Mouse (Mus musculus) erythroblast, embryonic 14.5 days (primary cell): ENCODE measurements around the gene Olfr1475. TPM values are rescaled to one million over a fixed set of nuclear protein-coding genes. Genes with fewer than 3 reads are reported as not detected.
"Not testable (repeated sequence)": the region's sequence is repeated elsewhere in the genome, so short reads cannot be mapped to it uniquely, and the experiment has no call there.

Experiments
- H3K27me3 ChIP-seq: 2 replicates; pipeline ENCODE4 v1.6.1; 2012; ENCODE audit warnings: inconsistent platforms; ENCODE audit not compliant: control insufficient read depth
- H3K36me3 ChIP-seq: 2 replicates; pipeline ENCODE4 v1.6.1; 2012; ENCODE audit warnings: mild to moderate bottlenecking, inconsistent platforms; ENCODE audit not compliant: control insufficient read depth
- H3K4me1 ChIP-seq: 2 replicates; pipeline ENCODE4 v1.6.1; 2012; ENCODE audit warnings: inconsistent platforms; ENCODE audit not compliant: control insufficient read depth
- H3K4me3 ChIP-seq: replicated peaks from 2 replicates; pipeline ENCODE3; 2012; ENCODE audit warnings: moderate library complexity, mild to moderate bottlenecking, inconsistent platforms
- H3K9me3 ChIP-seq: 2 replicates; pipeline ENCODE4 v1.6.1; 2012; ENCODE audit warnings: low read length, inconsistent platforms, mixed read lengths; ENCODE audit not compliant: control insufficient read depth
- GATA1 ChIP-seq: IDR thresholded peaks from 2 replicates; pipeline ENCODE4 v1.6.1; 2012; ENCODE audit warnings: low read length, inconsistent platforms, mixed read lengths
- TAL1 ChIP-seq: IDR thresholded peaks from 3 replicates; pipeline ENCODE4 v1.6.1; 2012; ENCODE audit warnings: low read length, inconsistent platforms, mixed read lengths
- polyA plus RNA-seq: library from polyadenylated mRNA; stranded (reverse); fragments of >175 nt; gene quantifications from 2 replicates; pipeline ENCODE4 v1.2.3, GENCODE M21; 2012

Olfr1475 gene
- polyA plus RNA-seq, result not detected in 2 replicates

- Histone ChIP-seq H3K4me3 (no peak within 1 kb of the TSS), H3K36me3 (no peaks in the 10 kb centered on the region), H3K9me3 (no peaks in the 10 kb centered on the region), H3K27me3 (no peaks in the 10 kb centered on the region), H3K4me1 (no peaks in the 10 kb centered on the region)
- TF ChIP-seq GATA1, result no peak
- no peak for TF ChIP-seq TAL1
These were observed at the start of gene Olfr1475 for GRCm38 (mm10) chr19:13480096-13480495. Olfr1475 (minus strand) TSS chr19:13480196.

GRCm38 (mm10) chr19:13527613-13528012 is 47.6 kb upstream of the Olfr1475 start, which contains the start of gene Olfr1480:
Olfr1480 (plus strand) TSS chr19:13527913.
- Histone ChIP-seq H3K27me3 (no peaks in the 10 kb centered on the region), H3K36me3 (no peaks in the 10 kb centered on the region), H3K9me3 (peaks cover 7% of the 10 kb centered on the region), H3K4me1 (no peaks in the 10 kb centered on the region), H3K4me3 (no peak within 1 kb of the TSS)
- TF ChIP-seq GATA1 (no peak), TAL1 (no peak)

- H3K4me3 ChIP-seq, result no peak within 1 kb of the TSS
- H3K27me3 ChIP-seq, result no peaks in the 10 kb centered on the region
- peaks cover 4% of the 10 kb centered on the region for H3K9me3 ChIP-seq
- no peaks in the 10 kb centered on the region for H3K36me3 ChIP-seq
- TF ChIP-seq GATA1 (no peak), TAL1 (no peak)
- no peaks in the 10 kb centered on the region for H3K4me1 ChIP-seq
These were observed 20.2 kb upstream of the Olfr1475 start, which contains the start of gene Olfr1477 for GRCm38 (mm10) chr19:13500246-13500645. Olfr1477 (plus strand) TSS chr19:13500546.

- H3K9me3 ChIP-seq, H3K4me1 ChIP-seq, H3K4me3 ChIP-seq, H3K36me3 ChIP-seq, H3K27me3 ChIP-seq: not testable (repeated sequence)
These were observed 10.7 kb downstream of the Olfr1475 start, which contains the start of gene Olfr1474 for GRCm38 (mm10) chr19:13469265-13469664. Olfr1474 (plus strand) TSS chr19:13469565.

- no peaks in the 10 kb centered on the region for H3K27me3 ChIP-seq
- no peaks in the 10 kb centered on the region for H3K36me3 ChIP-seq
- no peaks in the 10 kb centered on the region for H3K4me1 ChIP-seq
- H3K4me3 ChIP-seq, result no peak within 1 kb of the TSS
- TF ChIP-seq TAL1 (no peak), GATA1 (no peak)
- peaks cover 3% of the 10 kb centered on the region; the same call in 1 of the 2 replicates for H3K9me3 ChIP-seq
These were observed 24.0 kb downstream of the Olfr1475 start, which contains the start of gene Olfr1472 for GRCm38 (mm10) chr19:13455986-13456385. Olfr1472 (minus strand) TSS chr19:13456086.

GRCm38 (mm10) chr19:13443109-13443508 is 36.9 kb downstream of the Olfr1475 start, which contains the start of gene Olfr1471:
Olfr1471 (plus strand) TSS chr19:13443409.
- not testable (repeated sequence) for H3K4me1 ChIP-seq, H3K36me3 ChIP-seq, H3K4me3 ChIP-seq, H3K9me3 ChIP-seq, H3K27me3 ChIP-seq

Other genes with a start within 250 kb of the Olfr1475 start
- not detected in 2 replicates for gene Olfr1463, start 248.9 kb downstream of the Olfr1475 start, polyA plus RNA-seq
- not detected in 2 replicates for gene Olfr1465, start 164.7 kb downstream of the Olfr1475 start, polyA plus RNA-seq
- not detected in 2 replicates for gene Olfr1466, start 141.3 kb downstream of the Olfr1475 start, polyA plus RNA-seq
- not detected in 2 replicates for gene Olfr1467, start 118.0 kb downstream of the Olfr1475 start, polyA plus RNA-seq
- not detected in 2 replicates for gene Olfr1469, start 72.3 kb downstream of the Olfr1475 start, polyA plus RNA-seq
- gene Olfr1471, start 36.8 kb downstream of the Olfr1475 start, polyA plus RNA-seq, result not detected in 2 replicates
- gene Olfr1472, start 24.1 kb downstream of the Olfr1475 start, polyA plus RNA-seq, result not detected in 2 replicates
- gene Olfr1474, start 10.6 kb downstream of the Olfr1475 start, polyA plus RNA-seq, result not detected in 2 replicates
- 0.01 TPM in 1 of 2 replicates, not detected in the other for gene Olfr1477, start 20.4 kb upstream of the Olfr1475 start, polyA plus RNA-seq
- gene Olfr1480, start 47.7 kb upstream of the Olfr1475 start, polyA plus RNA-seq, result not detected in 2 replicates
- gene Olfr1484, start 103.3 kb upstream of the Olfr1475 start, polyA plus RNA-seq, result 0.01 TPM in 1 of 2 replicates, not detected in the other
- gene Olfr1487, start 137.2 kb upstream of the Olfr1475 start, polyA plus RNA-seq, result not detected in 2 replicates
- not detected in 2 replicates for gene Olfr1489, start 151.4 kb upstream of the Olfr1475 start, polyA plus RNA-seq
- not detected in 2 replicates for gene Olfr1490, start 170.9 kb upstream of the Olfr1475 start, polyA plus RNA-seq
- gene Olfr1491, start 217.1 kb upstream of the Olfr1475 start, polyA plus RNA-seq, result not detected in 2 replicates
- gene Olfr1493-ps1, start 243.1 kb upstream of the Olfr1475 start, polyA plus RNA-seq, result not detected in 2 replicates